Mouse (Mus musculus) liver, postnatal 0 days (tissue): Measurements from ENCODE around the gene Mctp1. TPM values are rescaled to one million over a fixed set of nuclear protein-coding genes. Genes with fewer than 3 reads are reported as not detected.
A peak's percentile ranks its signal among the peaks of the same experiment; 100 is the strongest.
"Not testable (repeated sequence)": the region's sequence is repeated elsewhere in the genome, so short reads cannot be mapped to it uniquely, and the experiment has no call there.

Source experiments
- ATAC-seq: fragments of 200-750 bp; cut with Nextera tagmentation; 2 replicates; pipeline ENCODE4 v1.8.0; 2017; ENCODE audit warnings: mild to moderate bottlenecking, moderate library complexity
- DNase-seq: peaks from one replicate; pipeline ENCODE4 v3.0.0-alpha.2; 2016
- H3K27ac ChIP-seq: fragments of 300-500 bp; sonication (generic); 2 replicates; pipeline ENCODE4 v1.5.1; 2014; ENCODE audit warnings: antibody characterized with exemption, moderate library complexity, mild to moderate bottlenecking, low read depth
- H3K27me3 ChIP-seq: fragments of 300-500 bp; sonication (generic); 2 replicates; pipeline ENCODE4 v1.6.1; 2014; ENCODE audit warnings: low read length, control low read depth, mixed read lengths; ENCODE audit not compliant: insufficient read depth
- H3K36me3 ChIP-seq: fragments of 300-500 bp; sonication (generic); replicated peaks from 2 replicates; pipeline ENCODE4 v1.6.1; 2014; ENCODE audit warnings: mild to moderate bottlenecking, control low read depth, low read length, moderate library complexity, mixed read lengths; ENCODE audit not compliant: insufficient read depth
- H3K4me1 ChIP-seq: fragments of 300-500 bp; sonication (generic); 2 replicates; pipeline ENCODE4 v1.6.1; 2014; ENCODE audit warnings: antibody characterized with exemption, mild to moderate bottlenecking, control low read depth; ENCODE audit not compliant: insufficient read depth
- H3K4me2 ChIP-seq: fragments of 300-500 bp; sonication (generic); 2 replicates; pipeline ENCODE4 v1.6.1; 2014; ENCODE audit warnings: low read depth, mild to moderate bottlenecking, low read length, moderate library complexity, mixed read lengths
- H3K4me3 ChIP-seq: fragments of 300-500 bp; sonication (generic); 2 replicates; pipeline ENCODE4 v1.5.1; 2014; ENCODE audit warnings: low read depth, low read length
- H3K9ac ChIP-seq: fragments of 300-500 bp; sonication (generic); replicated peaks from 2 replicates; pipeline ENCODE4 v1.6.1; 2014; ENCODE audit warnings: mild to moderate bottlenecking, moderate library complexity
- H3K9me3 ChIP-seq: fragments of 300-500 bp; sonication (generic); 2 replicates; pipeline ENCODE4 v1.6.1; 2016; ENCODE audit warnings: mild to moderate bottlenecking, control low read depth, low read length, mixed read lengths
- CTCF ChIP-seq: sonication (generic); IDR thresholded peaks from 2 replicates; pipeline ENCODE4 v1.5.1; 2016; ENCODE audit warnings: antibody characterized with exemption, low read depth
- EP300 ChIP-seq: IDR thresholded peaks from 2 replicates; pipeline ENCODE4 v1.6.1; 2016; ENCODE audit warnings: antibody characterized with exemption, low read depth, mild to moderate bottlenecking
- WGBS: fragments of 180-500 bp; shearing (Covaris S2); extraction: QIAGEN DNeasy Blood & Tissue Kit; methylation state at CpG from one replicate; pipeline ENCODE4 v1.1.7; 2014; ENCODE audit not compliant: insufficient replicate concordance; 5-methylcytosine and 5-hydroxymethylcytosine counted together
- polyA plus RNA-seq: library from polyadenylated mRNA; unstranded; fragments of >200 nt; fragmentation: Nextera tagmentation; extraction: Ambion mirVana; gene quantifications from 2 replicates; pipeline ENCODE4 v1.2.1, GENCODE M21; 2015

Mctp1 gene
- 2.3 and 2.6 TPM in 2 replicates for polyA plus RNA-seq

- peaks cover 30% of the 10 kb centered on the region for H3K27me3 ChIP-seq
- WGBS = under 1% methylated on average over 46 of the region's 62 CpGs
- H3K4me2 ChIP-seq = peak within 1 kb of the TSS; percentile 93
- DNase-seq (peak; percentile 54), ATAC-seq (peak; percentile 74)
- no peak within 1 kb of the TSS for H3K27ac ChIP-seq
- no peak for TF ChIP-seq EP300
- TF ChIP-seq CTCF = no peak
- H3K36me3 ChIP-seq = no peaks in the 10 kb centered on the region
- H3K9ac ChIP-seq = no peak within 1 kb of the TSS; the same call in 1 of the 2 replicates
- H3K4me3 ChIP-seq = peak within 1 kb of the TSS; percentile 55
- H3K4me1 ChIP-seq = peaks cover 13% of the 10 kb centered on the region
- no peaks in the 10 kb centered on the region for H3K9me3 ChIP-seq
Observed at GRCm38 (mm10) chr13:76383972-76384663, at the start of gene Mctp1. TSS of gene Mctp1 (plus strand) at chr13:76384535.

GRCm38 (mm10) chr13:76345941-76346340 is 38.4 kb upstream of the Mctp1 start:
- H3K36me3 ChIP-seq, H3K27ac ChIP-seq, DNase-seq, ATAC-seq, H3K9me3 ChIP-seq, H3K4me2 ChIP-seq, H3K27me3 ChIP-seq, H3K9ac ChIP-seq, H3K4me3 ChIP-seq, H3K4me1 ChIP-seq: not testable (repeated sequence)
- 66% methylated on average over 17 of the region's 21 CpGs for WGBS

- DNase-seq = no peak
- no peak overlapping the region for H3K9ac ChIP-seq
- TF ChIP-seq CTCF = no peak
- no peak for TF ChIP-seq EP300
- H3K27me3 ChIP-seq = no peaks in the 10 kb centered on the region
- ATAC-seq = no peak
- H3K4me1 ChIP-seq = no peaks in the 10 kb centered on the region
- no peak overlapping the region for H3K4me3 ChIP-seq
- H3K36me3 ChIP-seq = no peaks in the 10 kb centered on the region
- H3K9me3 ChIP-seq = no peaks in the 10 kb centered on the region
- H3K27ac ChIP-seq = no peak overlapping the region
- H3K4me2 ChIP-seq = no peak overlapping the region
Observed at GRCm38 (mm10) chr13:76358720-76359119, 25.6 kb upstream of the Mctp1 start.

GRCm38 (mm10) chr13:76384664-76385435 is 515 bp downstream of the Mctp1 start:
- TF ChIP-seq CTCF (peak; percentile 47), EP300 (no peak)
- WGBS = 1% methylated on average over 46 of the region's 58 CpGs
- H3K4me3 ChIP-seq = peak overlapping the region; percentile 55
- DNase-seq (peak; percentile 49), ATAC-seq (peak; percentile 55)
- H3K4me1 ChIP-seq = peaks cover 13% of the 10 kb centered on the region
- no peaks in the 10 kb centered on the region for H3K9me3 ChIP-seq
- peaks cover 30% of the 10 kb centered on the region for H3K27me3 ChIP-seq
- H3K36me3 ChIP-seq = no peaks in the 10 kb centered on the region
- H3K27ac ChIP-seq = no peak overlapping the region
- H3K4me2 ChIP-seq = peak overlapping the region; percentile 93
- no peak overlapping the region; the same call in 1 of the 2 replicates for H3K9ac ChIP-seq

- Histone ChIP-seq H3K4me2 (no peak overlapping the region), H3K36me3 (no peaks in the 10 kb centered on the region), H3K4me1 (peaks cover 13% of the 10 kb centered on the region), H3K9ac (no peak overlapping the region), H3K27ac (no peak overlapping the region), H3K27me3 (peaks cover 21% of the 10 kb centered on the region), H3K4me3 (no peak overlapping the region), H3K9me3 (no peaks in the 10 kb centered on the region)
- ATAC-seq = no peak
- no peak for TF ChIP-seq EP300
- no peak for TF ChIP-seq CTCF
- DNase-seq = no peak
- WGBS = 51% methylated on average over 3 of the region's 3 CpGs
Observed at GRCm38 (mm10) chr13:76388615-76389014, 4.3 kb downstream of the Mctp1 start.

GRCm38 (mm10) chr13:76391920-76392319 is 7.6 kb downstream of the Mctp1 start:
- Histone ChIP-seq H3K27me3 (no peaks in the 10 kb centered on the region), H3K4me2 (no peak overlapping the region), H3K9me3 (no peaks in the 10 kb centered on the region), H3K4me1 (no peaks in the 10 kb centered on the region), H3K4me3 (no peak overlapping the region), H3K9ac (no peak overlapping the region), H3K27ac (no peak overlapping the region), H3K36me3 (no peaks in the 10 kb centered on the region)
- ATAC-seq (no peak), DNase-seq (no peak)
- WGBS = 49% methylated on average over 2 of the region's 2 CpGs
- no peak for TF ChIP-seq EP300
- no peak for TF ChIP-seq CTCF
